Mouse (Mus musculus): ENCODE results near the gene Pramef12.
"Not testable (repeated sequence)": the region's sequence is repeated elsewhere in the genome, so short reads cannot be mapped to it uniquely, and the experiment has no call there.

The Pramef12 gene

DNA sequence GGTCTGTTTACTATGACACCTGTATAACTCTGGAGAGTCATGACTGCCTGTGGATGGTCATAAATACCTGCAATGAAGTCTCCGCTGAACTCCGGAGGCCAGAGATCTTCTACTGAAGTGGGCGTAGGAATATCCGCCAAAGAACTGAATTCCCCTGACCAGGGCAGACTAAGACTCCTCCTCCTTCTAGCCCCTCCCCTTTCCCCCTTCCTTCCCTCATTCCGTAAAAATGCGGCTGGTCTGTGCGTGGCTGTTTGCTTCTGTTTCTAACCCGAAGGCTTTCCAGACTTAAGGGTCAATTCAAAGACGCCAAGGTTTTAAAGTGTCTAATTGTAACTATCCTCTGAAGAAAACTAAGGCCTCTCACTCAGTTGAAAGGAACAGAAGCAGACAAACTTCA is at the start of gene Pramef12:
Pramef12 (minus strand) TSS at position 175 of the 400 bp plus-strand sequence.
- DNase-seq (ENCODE audit: low read depth): no peak

- no peak for DNase-seq (ENCODE audit: low read depth)
Measured at GRCm38 (mm10) chr4:144453217-144453616, 45.0 kb upstream of the Pramef12 start, which contains the start of gene Gm9944. Gene Gm9944 (minus strand): TSS chr4:144453317.

GRCm38 (mm10) chr4:144448546-144448945 is 40.3 kb upstream of the Pramef12 start:
- peak; percentile 1 for DNase-seq (ENCODE audit: low read depth)

GRCm38 (mm10) chr4:144441582-144441981 is 33.3 kb upstream of the Pramef12 start:
- no peak for DNase-seq (ENCODE audit: low read depth)

DNA sequence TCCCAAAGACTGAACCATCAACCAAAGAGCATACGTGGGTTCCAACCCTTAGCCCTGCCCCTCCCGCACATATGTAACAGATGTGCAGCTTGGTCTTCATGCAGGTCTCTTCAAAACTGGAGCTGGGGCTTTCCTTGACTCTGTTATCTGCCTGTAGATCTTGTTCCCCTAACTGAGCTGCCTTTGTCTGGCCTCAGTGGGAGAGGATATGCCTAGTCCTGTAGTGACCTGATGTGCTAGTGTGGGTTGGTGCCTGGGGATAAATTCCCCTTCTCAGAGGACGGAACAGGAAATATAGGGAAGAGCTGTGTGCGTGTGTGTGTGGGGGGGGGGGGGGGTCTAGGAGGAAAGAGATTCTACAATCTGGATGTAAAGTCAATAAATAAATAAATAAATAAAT is 32.8 kb upstream of the Pramef12 start:
- no peak for DNase-seq (ENCODE audit: low read depth)

DNA sequence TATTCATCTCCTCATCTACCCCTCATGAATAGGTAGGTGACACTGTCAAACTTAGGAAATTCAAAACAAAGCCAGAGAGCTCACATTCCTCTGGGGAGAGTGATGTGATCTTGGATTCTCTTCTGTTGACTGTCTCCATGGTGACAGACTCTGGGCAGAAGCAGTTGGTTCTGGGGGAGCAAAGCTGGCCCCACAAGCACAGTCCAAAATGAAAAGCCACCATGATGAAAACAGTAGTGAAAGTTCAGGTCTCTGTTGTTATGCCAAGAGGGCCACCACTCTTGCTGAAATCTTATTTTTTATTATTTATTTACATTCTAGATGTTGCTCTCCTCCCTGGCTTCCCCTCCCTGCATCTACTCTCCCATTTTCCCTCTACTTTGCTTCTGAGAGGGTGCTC is 30.4 kb upstream of the Pramef12 start, which contains the start of gene 1700012P22Rik:
1700012P22Rik (minus strand) TSS at position 101 of the 400 bp plus-strand sequence.
- no peak for DNase-seq (ENCODE audit: low read depth)

DNA sequence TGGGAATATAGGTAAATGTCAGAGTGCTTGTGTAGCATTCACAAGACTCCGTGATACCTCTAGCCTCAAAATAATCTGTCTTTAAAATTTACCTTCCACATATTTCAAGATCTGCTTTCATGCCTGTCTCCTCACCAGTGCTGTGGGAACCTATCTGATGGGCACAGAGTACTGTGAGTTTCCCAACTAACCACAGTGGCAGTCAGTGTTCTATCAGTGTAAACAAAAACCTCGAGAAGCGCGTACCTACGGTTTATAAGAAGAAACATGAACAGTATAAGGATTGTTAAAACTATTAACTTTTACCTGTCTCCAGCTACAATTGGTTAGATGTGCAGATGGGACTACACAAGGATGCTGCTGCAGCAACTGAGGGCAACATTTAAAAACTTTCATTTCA is 25.0 kb upstream of the Pramef12 start:
- no peak for DNase-seq (ENCODE audit: low read depth)

DNA sequence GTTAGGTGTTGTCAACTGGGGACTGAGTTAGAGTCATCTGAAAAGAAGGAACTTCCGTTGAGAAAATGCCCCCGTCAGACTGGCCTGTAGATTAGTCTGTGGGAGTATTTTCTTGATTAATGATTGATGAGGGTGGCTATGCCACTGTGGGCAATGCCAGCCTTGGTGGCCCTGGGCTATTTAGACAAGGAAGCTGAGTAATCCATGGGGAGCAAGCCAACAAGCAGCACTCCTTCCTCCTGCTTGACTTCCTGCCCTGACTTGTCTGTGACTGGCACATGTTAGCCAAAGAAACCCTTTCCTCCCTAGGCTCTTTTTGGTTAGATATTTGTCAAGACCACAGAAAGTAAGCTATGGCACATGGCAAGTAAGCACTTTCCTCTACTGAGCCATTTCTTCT is 22.5 kb upstream of the Pramef12 start:
- DNase-seq (ENCODE audit: low read depth): no peak

DNA sequence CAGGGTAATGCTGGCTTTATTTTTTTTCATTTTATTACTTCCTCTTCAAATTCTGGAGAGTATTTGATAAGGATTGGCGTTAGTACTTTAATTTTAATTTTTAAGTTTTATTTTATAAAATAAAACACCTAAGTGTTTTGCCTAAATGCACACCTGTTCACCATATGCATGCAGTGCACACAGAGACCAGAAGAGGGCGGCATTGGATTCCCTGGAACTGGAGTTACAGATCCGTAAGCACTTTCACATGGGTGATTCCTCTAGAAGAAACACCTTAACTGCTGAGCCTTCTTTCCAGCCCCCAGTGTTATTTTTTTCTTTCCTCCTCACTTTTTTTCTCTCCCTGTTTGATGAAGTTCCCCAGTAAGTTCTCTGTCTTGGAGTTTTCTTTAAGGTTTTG is 20.6 kb upstream of the Pramef12 start:
- DNase-seq (ENCODE audit: low read depth): peak; percentile 51

- no peak for DNase-seq (ENCODE audit: low read depth)
Measured at GRCm38 (mm10) chr4:144424590-144424989, 16.3 kb upstream of the Pramef12 start.

DNA sequence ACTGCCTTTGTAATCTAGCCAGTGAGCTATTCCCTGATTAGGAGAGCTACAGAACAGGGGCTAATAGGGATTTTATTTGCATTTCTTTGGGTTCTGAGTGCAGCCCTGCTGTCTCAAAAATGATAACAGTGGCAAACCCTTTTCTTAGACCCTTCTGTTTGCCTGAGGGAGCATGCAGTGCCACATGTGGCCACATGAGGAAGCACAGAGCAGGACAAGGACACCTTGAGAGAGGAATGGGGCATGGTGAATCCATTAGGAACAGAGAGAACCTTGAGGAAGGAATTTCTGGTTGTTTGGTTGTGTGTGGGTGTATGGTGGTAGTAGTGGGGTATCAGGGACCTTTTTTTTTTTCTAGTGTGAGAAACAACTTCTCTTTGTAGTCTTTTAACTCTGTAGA is 12.4 kb upstream of the Pramef12 start:
- no peak for DNase-seq (ENCODE audit: low read depth)

- DNase-seq (ENCODE audit: low read depth): no peak
Measured at GRCm38 (mm10) chr4:144406261-144406660, 2.0 kb downstream of the Pramef12 start.

DNA sequence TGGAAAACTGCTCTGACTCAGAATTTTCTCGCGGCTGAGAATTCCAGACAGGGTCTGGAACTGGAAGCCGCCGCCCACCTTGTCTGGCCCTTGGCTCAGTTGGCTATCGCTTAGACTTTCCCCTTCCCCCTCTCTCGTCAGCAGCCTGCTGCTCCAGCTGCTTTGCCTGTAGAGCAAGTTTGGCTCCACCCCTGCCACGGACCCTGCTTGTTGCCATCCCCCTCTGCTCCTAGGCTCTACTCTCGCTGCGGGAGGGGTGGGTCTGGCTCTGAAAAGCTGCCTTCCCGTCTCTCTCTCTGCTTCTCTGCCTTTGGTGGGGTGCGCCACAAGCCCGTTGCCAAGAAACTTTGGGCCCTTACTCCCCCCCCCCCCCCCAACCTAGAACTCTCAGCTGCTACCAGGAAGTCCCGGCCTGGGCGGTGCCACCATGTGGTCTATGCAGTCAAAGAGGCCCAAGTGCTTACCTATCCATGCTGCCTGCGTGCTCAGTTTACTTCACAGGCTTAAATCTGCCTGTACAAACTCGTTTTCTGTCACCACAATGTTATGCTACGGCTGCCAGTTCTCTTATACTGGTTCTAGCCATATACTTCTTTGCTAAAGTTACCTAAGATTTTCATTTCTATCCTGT is 3.7 kb downstream of the Pramef12 start:
- no peak for DNase-seq (ENCODE audit: low read depth)

DNA sequence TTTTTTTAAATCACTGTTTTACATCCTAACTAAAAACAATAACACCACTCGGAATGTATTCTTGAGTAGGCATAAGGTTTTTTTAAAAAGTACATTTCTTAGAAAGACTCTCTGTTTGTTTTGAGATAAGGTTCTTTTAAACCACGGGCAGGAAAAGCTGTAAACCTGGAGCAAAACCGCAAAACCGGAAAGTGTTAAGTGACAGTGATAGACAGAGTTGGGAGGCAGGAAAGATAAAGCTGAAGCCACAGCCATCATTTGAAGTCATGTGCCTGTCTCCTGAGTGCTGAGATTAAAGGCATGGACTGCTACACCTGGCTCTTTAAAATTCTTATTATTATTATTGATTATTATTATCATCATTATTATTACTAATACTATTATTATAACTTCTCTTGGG is 5.6 kb downstream of the Pramef12 start:
- DNase-seq (ENCODE audit: low read depth): peak; percentile 69

DNA sequence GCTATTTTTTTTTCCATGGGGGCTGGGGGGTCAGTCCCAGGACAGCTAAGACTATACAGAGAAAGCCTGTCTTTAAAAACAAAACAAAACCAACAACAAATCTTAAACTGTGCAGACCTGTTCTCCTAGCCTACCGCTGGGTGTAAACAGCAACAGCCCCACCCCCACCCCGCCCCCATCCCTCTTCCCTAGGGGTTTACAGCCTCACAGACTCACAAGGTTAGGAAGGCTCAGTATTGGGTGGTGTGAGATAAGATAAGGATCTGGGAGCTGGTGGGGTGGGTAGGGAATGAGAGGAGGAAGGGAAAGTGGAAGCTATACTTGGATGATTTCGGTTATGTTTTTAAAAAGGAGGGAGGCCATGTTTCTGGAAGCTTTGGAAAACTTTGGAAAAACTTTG is 11.9 kb downstream of the Pramef12 start:
- no peak for DNase-seq (ENCODE audit: low read depth)

DNA sequence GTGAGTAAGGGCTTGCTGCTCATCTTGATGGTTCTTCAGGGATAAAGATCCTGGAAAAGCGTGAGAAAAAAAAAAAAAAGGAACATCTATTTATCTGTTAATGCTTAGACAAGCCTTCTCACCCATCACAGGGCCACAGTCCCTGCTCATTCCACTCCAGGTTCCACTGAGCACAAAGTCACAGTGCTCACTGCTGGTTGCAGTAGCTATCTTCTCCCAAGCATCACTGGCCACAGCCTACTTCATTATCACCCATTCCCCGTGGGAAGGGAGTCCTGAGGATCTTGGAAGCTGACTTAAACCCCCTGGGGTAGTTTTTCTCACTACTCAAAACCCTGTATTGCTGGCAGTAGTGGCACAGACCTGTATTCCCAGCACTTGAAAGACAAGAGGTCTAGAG is 30.4 kb downstream of the Pramef12 start, which contains the start of gene Pramef20:
Pramef20 (minus strand) TSS at position 23 of the 400 bp plus-strand sequence.
- no peak for DNase-seq (ENCODE audit: low read depth)

GRCm38 (mm10) chr4:144357642-144358041 is 50.6 kb downstream of the Pramef12 start, which contains the start of gene Gm13119:
Gene Gm13119 (plus strand): TSS chr4:144357942.
- DNase-seq (ENCODE audit: low read depth): not testable (repeated sequence)

Data from 416B (cell line).